Mouse (Mus musculus) ES-E14 (cell line): ENCODE measurements at regions not wholly inside any gene's neighbourhood (a gene's known extent, or its start where the extent isn't known, plus 50 kb on each side); places are given as distances from the start of the nearest gene placed in this dataset.
A peak's percentile ranks its signal among the peaks of the same experiment; 100 is the strongest.

Experiments used
- DNase-seq: peaks from one replicate; pipeline ENCODE4 v3.0.0-alpha.2; 2013; ENCODE audit warnings: low read depth, low spot score
- H3K27ac ChIP-seq: 2 replicates; pipeline ENCODE4 v1.5.1; 2012; ENCODE audit warnings: low read depth, mild to moderate bottlenecking, low read length, moderate library complexity, mixed read lengths; ENCODE audit not compliant: poor library complexity, insufficient read depth, severe bottlenecking
- H3K36me3 ChIP-seq: 2 replicates; pipeline ENCODE4 v1.6.1; 2012; ENCODE audit warnings: mild to moderate bottlenecking, low read length, moderate library complexity, mixed read lengths; ENCODE audit not compliant: control insufficient read depth, poor library complexity, insufficient read depth, severe bottlenecking
- H3K4me1 ChIP-seq, 2 experiments: fragments of 150-350 bp in 1 of 2; sonication (generic) in 1 of 2; 2 replicates each; pipeline ENCODE4 v1.6.1; 2012; ENCODE audit warnings: low read length in 2 of 2, mild to moderate bottlenecking in 1 of 2, mixed read lengths in 1 of 2; ENCODE audit not compliant: control insufficient read depth in 2 of 2, insufficient read depth in 2 of 2, poor library complexity in 1 of 2
- H3K4me3 ChIP-seq, 2 experiments: fragments of 150-350 bp in 1 of 2; sonication (generic) in 1 of 2; 2 replicates each; pipeline ENCODE4 v1.5.1; 2012; ENCODE audit warnings: low read length in 2 of 2, low read depth in 1 of 2, mild to moderate bottlenecking in 1 of 2, mixed read lengths in 1 of 2; ENCODE audit not compliant: insufficient read depth in 1 of 2, poor library complexity in 1 of 2, severe bottlenecking in 1 of 2
- H3K9ac ChIP-seq: 2 replicates; pipeline ENCODE4 v1.6.1; 2012; ENCODE audit warnings: low read depth, mild to moderate bottlenecking, low read length, mixed read lengths; ENCODE audit not compliant: poor library complexity, insufficient read depth, severe bottlenecking
- H3K9me3 ChIP-seq: fragments of 150-350 bp; sonication (generic); 2 replicates; pipeline ENCODE4 v1.6.1; 2012; ENCODE audit warnings: low read depth, mild to moderate bottlenecking, low read length; ENCODE audit not compliant: control insufficient read depth, insufficient read depth
- CHD2 ChIP-seq: IDR thresholded peaks from 2 replicates; pipeline ENCODE4 v1.6.1; 2014; ENCODE audit warnings: mild to moderate bottlenecking, low read depth, low read length, inconsistent platforms
- HCFC1 ChIP-seq: IDR thresholded peaks from 2 replicates; pipeline ENCODE4 v1.6.1; 2012; ENCODE audit warnings: low read length, inconsistent platforms, borderline replicate concordance; ENCODE audit not compliant: insufficient read depth
- MAFK ChIP-seq: IDR thresholded peaks from 2 replicates; pipeline ENCODE4 v1.6.1; 2014; ENCODE audit warnings: mild to moderate bottlenecking, low read depth, low read length, inconsistent platforms; ENCODE audit not compliant: insufficient read depth
- ZC3H11A ChIP-seq: IDR thresholded peaks from 2 replicates; pipeline ENCODE4 v1.6.1; 2012; ENCODE audit warnings: low read depth, mild to moderate bottlenecking, inconsistent platforms, low read length, borderline replicate concordance
- ZNF384 ChIP-seq: IDR thresholded peaks from 2 replicates; pipeline ENCODE4 v1.6.1; 2012; ENCODE audit warnings: low read depth, low read length, inconsistent platforms
- in situ Hi-C, 2 experiments: fragments of 600-800 bp; cut with MboI; formaldehyde crosslinking; loops; one replicate each; pipeline ENCODE4 v1.15.1; 2025; ENCODE audit warnings: low sequenced_read_pairs in 2 of 2, inconsistent platforms in 1 of 2; ENCODE audit not compliant: unreplicated experiment in 2 of 2

- no peak overlapping the region; the same call in 1 of the 2 replicates for H3K27ac ChIP-seq
- H3K4me3 ChIP-seq, result no peak overlapping the region
- no peaks in the 10 kb centered on the region for H3K36me3 ChIP-seq
- H3K4me1 ChIP-seq, result 0 out of 4 replicates have a peak, but pooled peaks cover 0 to 2% of the 10 kb centered on the region in 2 experiments
- DNase-seq, result peak; percentile 48
- no peak overlapping the region for H3K9ac ChIP-seq
- in situ Hi-C loops, result no loop called here
- TF ChIP-seq ZC3H11A (no peak), CHD2 (0 out of 2 replicates have a peak, but pooled peaks have one; percentile 21)
- H3K9me3 ChIP-seq, result no peaks in the 10 kb centered on the region
Measured at GRCm38 (mm10) chrX:163253048-163253447, 288.6 kb upstream of the S100g start.

- DNase-seq, result no peak
- Histone ChIP-seq H3K36me3 (no peaks in the 10 kb centered on the region), H3K4me1 (no peaks in the 10 kb centered on the region), H3K9ac (no peak overlapping the region), H3K27ac (no peak overlapping the region), H3K9me3 (no peaks in the 10 kb centered on the region), H3K4me3 (no peak overlapping the region)
- in situ Hi-C loops, result no loop called here
- TF ChIP-seq ZNF384 (no peak), HCFC1 (no peak), ZC3H11A (no peak), CHD2 (no peak), MAFK (no peak)
Measured at GRCm38 (mm10) chrX:163205260-163205659, 240.9 kb upstream of the S100g start.

- DNase-seq, result peak; percentile 11
- in situ Hi-C loops, result no loop called here
- no peaks in the 10 kb centered on the region for H3K4me1 ChIP-seq
- H3K9ac ChIP-seq, result no peak overlapping the region
- H3K9me3 ChIP-seq, result no peaks in the 10 kb centered on the region
- H3K4me3 ChIP-seq, result no peak overlapping the region
- no peaks in the 10 kb centered on the region for H3K36me3 ChIP-seq
- TF ChIP-seq CHD2, result no peak
- no peak for TF ChIP-seq MAFK
- TF ChIP-seq ZNF384, result no peak
- no peak for TF ChIP-seq ZC3H11A
- no peak for TF ChIP-seq HCFC1
- no peak overlapping the region for H3K27ac ChIP-seq
Measured at GRCm38 (mm10) chrX:163203446-163203845, 239.0 kb upstream of the S100g start.

- Histone ChIP-seq H3K4me3 (no peak overlapping the region), H3K4me1 (no peaks in the 10 kb centered on the region), H3K27ac (no peak overlapping the region), H3K9ac (no peak overlapping the region), H3K9me3 (no peaks in the 10 kb centered on the region), H3K36me3 (no peaks in the 10 kb centered on the region)
- TF ChIP-seq ZC3H11A, result peak; percentile 38; the same call in 1 of the 2 replicates
- no peak for TF ChIP-seq MAFK
- DNase-seq, result peak; percentile 34
- in situ Hi-C loops, result no loop called here
Measured at GRCm38 (mm10) chrX:163181588-163181987, 217.2 kb upstream of the S100g start.

GRCm38 (mm10) chrX:163164810-163165209, 200.4 kb upstream of the S100g start:
- H3K4me3 ChIP-seq, result no peak overlapping the region
- H3K4me1 ChIP-seq, result no peaks in the 10 kb centered on the region
- DNase-seq, result no peak
- H3K27ac ChIP-seq, result no peak overlapping the region
- H3K9me3 ChIP-seq, result no peaks in the 10 kb centered on the region
- H3K9ac ChIP-seq, result no peak overlapping the region
- H3K36me3 ChIP-seq, result no peaks in the 10 kb centered on the region
- in situ Hi-C loops, result no loop called here
- TF ChIP-seq ZC3H11A (no peak), MAFK (no peak), HCFC1 (no peak), ZNF384 (no peak), CHD2 (no peak)
